Mouse (Mus musculus) large intestine, adult 2 months (tissue): ENCODE measurements at regions not wholly inside any gene's neighbourhood (a gene's known extent, or its start where the extent isn't known, plus 50 kb on each side); places are given as distances from the start of the nearest gene placed in this dataset.
"Not testable (repeated sequence)": the region's sequence is repeated elsewhere in the genome, so short reads cannot be mapped to it uniquely, and the experiment has no call there.

Source experiments
- DNase-seq: peaks from one replicate; pipeline ENCODE4 v3.0.0-alpha.2; 2012; ENCODE audit warnings: low read depth, low spot score
- WGBS: fragments of 180-500 bp; shearing (Covaris S2); methylation state at CpG from one replicate; pipeline ENCODE4 v1.1.7; 2018; 5-methylcytosine and 5-hydroxymethylcytosine counted together

DNA sequence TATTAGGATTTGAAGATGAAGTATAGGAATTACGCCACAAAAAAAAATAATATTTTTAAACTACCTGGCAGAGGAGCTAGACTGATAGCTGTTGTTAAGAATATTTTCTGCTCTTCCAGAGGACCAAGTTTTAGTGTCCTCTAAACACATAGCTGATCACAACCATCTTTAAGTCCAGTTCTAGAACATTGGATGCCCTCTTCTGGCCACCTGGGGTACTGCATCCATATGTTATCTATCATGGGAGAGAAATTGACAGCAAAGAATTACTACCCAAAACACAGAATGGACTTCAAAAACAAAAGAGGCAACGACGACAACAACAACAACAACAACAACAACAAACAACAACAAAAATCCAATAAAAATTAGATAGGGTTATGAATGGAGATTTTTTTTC is 71.0 kb upstream of the Prl4a1 start:
- whole genome bisulfite sequencing = 50% methylated on average over 3 of the region's 3 CpGs
- peak; percentile 11 for DNase-seq

DNA sequence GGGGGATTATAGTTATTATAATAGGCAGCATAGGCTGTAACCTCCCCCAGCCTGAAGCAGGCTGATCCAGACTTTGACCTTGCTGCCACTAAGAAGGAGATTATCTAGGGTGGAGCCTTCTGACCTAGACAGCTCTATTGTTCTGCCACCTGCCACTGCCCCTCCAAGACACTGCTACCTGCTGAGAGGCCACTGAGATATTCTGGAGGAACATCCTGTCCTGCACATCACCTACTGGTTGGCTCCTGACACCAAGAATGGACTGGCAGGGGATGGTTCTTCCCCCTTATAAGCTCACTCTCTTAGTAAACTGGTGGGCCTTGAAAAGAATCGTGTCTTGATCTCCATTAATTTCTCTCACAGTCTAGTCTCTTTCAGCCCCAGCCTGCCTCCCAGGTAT is 55.6 kb upstream of the Prl4a1 start:
- 84% methylated on average over 1 of the region's 1 CpGs for WGBS

GRCm38 (mm10) chr13:27962381-27962780 is 53.6 kb upstream of the Prl4a1 start:
- DNase-seq = not testable (repeated sequence)
- 80% methylated on average over 2 of the region's 2 CpGs for WGBS

More for the DNA sequence above, 55.6 kb upstream of the Prl4a1 start:
- DNase-seq = not testable (repeated sequence)

DNA sequence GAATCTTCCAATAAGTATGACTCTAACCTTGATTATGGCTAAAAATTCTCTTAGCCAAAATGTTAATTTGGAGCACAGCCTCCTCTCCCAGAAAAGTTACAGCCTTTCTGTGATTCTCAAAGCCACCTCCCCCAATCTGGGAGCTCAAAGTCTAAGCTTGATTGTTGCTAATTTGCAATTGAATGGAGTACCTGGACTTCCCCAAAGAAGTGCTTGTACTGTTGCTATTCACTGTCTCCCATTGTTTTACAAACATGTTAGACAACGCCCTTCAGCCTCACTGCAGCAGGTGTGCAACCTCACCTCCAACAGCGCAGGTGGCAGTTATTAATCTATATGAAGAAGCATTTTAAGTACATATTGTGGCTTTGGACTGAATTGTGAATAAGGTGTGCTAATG is 50.0 kb upstream of the Prl4a1 start:
- WGBS = 87% methylated on average over 2 of the region's 2 CpGs

More for the DNA sequence above, 50.0 kb upstream of the Prl4a1 start:
- not testable (repeated sequence) for DNase-seq
